Mouse (Mus musculus): ENCODE results near the gene Grin2c. TPM values are rescaled to one million over a fixed set of nuclear protein-coding genes. Genes with fewer than 3 reads are reported as not detected.
A peak's percentile ranks its signal among the peaks of the same experiment; 100 is the strongest.

The Grin2c gene
- polyA plus RNA-seq, 1 experiment from 2014 or later: 0.09 TPM

DNA sequence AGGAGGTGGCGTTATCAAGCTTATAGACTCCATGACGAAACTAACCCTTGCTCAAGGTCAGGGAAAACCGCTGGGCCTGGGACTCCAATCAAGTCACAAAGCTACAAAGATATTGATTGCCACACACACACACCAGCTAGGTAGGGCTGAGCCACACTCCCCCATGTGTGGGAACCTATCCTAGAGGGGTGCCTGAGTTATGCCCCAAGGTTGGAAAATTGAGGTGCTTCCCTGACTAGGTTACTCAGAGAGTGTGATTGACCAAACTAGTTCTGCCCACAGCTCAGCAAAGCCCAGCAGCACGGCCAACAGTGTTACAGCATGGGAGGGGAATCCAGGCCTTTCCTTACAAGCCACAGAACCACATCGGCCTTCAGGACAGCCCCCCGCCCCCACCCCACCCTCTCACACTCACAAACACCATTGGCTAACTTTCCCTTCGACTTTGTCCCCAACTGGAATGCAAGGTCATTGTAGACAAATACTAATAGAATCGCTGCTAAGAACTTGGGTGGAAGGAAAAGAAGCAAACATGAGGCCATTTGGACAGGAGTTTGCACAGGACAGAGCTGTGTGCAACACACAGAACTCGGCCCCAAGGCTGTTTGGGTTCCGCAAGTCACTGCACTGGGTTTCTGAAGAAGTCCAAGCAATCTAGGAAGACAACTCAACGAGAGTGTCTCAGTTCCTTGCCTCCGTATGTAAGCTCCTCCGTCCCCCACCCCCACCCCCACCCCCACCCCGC lies 25.8 kb upstream of the Grin2c start:
- Histone ChIP-seq H3K4me3 (replicated peaks) (no peak overlapping the region), H3K4me2 (replicated peaks) (peak overlapping the region; percentile 31), H3K36me3 (no peaks in the 10 kb centered on the region), H3K27ac (peak overlapping the region; percentile 87), H3K9ac (no peak overlapping the region), H3K4me1 (replicated peaks) (peaks cover 37% of the 10 kb centered on the region), H3K27me3 (replicated peaks) (peaks cover 17% of the 10 kb centered on the region; the same call in 1 of the 2 replicates), H3K9me3 (no peaks in the 10 kb centered on the region)
- 51% methylated on average over 14 of the region's 14 CpGs for WGBS
- ATAC-seq: peak; percentile 75

DNA sequence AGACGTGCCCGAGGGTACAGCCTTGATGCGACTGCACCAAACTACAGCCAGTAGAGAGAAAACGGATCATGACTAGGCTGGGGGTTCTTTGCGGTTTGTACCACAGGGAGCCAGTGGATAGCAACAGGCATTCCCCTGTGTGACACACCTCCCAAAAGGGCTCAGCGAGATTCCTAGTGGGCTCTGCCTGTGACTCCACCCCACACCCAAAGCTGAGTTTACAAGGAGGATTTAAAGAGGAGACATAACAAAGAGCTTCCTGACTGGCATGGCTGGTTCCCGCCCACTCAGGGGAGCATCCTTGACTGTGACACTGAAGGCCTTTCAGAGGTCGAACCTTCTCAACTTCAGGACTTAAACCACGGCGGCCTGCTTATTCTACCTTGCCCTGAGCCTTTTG lies 24.5 kb upstream of the Grin2c start:
- Histone ChIP-seq H3K9me3 (no peaks in the 10 kb centered on the region), H3K4me1 (replicated peaks) (peaks cover 26% of the 10 kb centered on the region), H3K4me3 (replicated peaks) (no peak overlapping the region), H3K27ac (peak overlapping the region; percentile 87; the same call in 1 of the 2 replicates), H3K27me3 (replicated peaks) (peaks cover 7% of the 10 kb centered on the region; the same call in 1 of the 2 replicates), H3K9ac (no peak overlapping the region), H3K36me3 (no peaks in the 10 kb centered on the region), H3K4me2 (replicated peaks) (no peak overlapping the region)
- WGBS: 81% methylated on average over 10 of the region's 10 CpGs
- ATAC-seq: no peak

DNA sequence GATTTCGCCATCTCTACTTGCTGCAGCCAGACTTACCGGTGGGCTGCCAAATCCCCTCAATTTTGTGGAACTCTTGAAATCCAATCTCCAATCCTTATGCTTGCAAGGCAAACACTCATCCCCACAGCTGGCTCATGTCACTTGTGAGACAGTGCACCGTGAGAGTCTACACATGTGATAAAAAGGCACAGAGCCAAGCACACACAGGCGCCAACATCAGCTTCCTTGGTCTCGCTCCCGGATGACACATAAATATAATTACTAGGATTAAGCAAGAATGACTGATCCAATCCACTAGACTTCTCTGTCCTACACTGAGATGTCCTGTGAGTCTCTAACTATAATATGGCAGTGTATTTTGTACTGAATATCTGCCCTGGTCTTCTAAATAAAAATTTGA lies 23.9 kb upstream of the Grin2c start:
- H3K4me3 ChIP-seq (replicated peaks): no peak overlapping the region
- no peaks in the 10 kb centered on the region for H3K36me3 ChIP-seq
- H3K9me3 ChIP-seq: no peaks in the 10 kb centered on the region
- no peak overlapping the region for H3K9ac ChIP-seq
- ATAC-seq: peak; percentile 51
- peaks cover 26% of the 10 kb centered on the region for H3K4me1 ChIP-seq (replicated peaks)
- H3K27me3 ChIP-seq (replicated peaks): 0 out of 2 replicates have a peak, but pooled peaks cover 4% of the 10 kb centered on the region
- 0 out of 2 replicates have a peak overlapping the region, but pooled peaks have one; percentile 27 for H3K27ac ChIP-seq
- WGBS: 41% methylated on average over 6 of the region's 6 CpGs
- H3K4me2 ChIP-seq (replicated peaks): no peak overlapping the region

DNA sequence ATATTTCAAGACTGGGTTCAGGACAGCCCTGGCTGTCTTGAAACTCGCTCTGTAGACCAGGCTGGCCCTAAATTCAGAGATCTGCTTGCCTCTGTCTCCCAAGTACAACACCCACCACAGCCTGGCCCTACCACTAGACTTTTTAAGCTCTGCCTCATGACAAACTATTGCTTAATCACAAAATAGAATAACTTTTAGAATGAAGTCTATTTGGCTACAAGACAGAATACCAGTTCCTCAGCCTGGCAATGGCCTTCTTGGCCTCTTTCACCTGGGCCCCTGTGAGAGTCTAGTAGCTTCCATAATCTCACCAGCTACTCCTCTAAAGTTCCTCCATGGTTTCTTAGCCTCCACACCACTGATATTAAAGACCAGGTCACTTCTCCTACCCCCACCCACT lies 23.3 kb upstream of the Grin2c start:
- H3K9me3 ChIP-seq: no peaks in the 10 kb centered on the region
- H3K27me3 ChIP-seq (replicated peaks): no peaks in the 10 kb centered on the region
- peaks cover 26% of the 10 kb centered on the region for H3K4me1 ChIP-seq (replicated peaks)
- no peak overlapping the region for H3K4me2 ChIP-seq (replicated peaks)
- ATAC-seq: no peak
- H3K36me3 ChIP-seq: no peaks in the 10 kb centered on the region
- H3K27ac ChIP-seq: 0 out of 2 replicates have a peak overlapping the region, but pooled peaks have one; percentile 27
- 87% methylated on average over 1 of the region's 1 CpGs for WGBS
- H3K4me3 ChIP-seq (replicated peaks): no peak overlapping the region
- H3K9ac ChIP-seq: no peak overlapping the region

DNA sequence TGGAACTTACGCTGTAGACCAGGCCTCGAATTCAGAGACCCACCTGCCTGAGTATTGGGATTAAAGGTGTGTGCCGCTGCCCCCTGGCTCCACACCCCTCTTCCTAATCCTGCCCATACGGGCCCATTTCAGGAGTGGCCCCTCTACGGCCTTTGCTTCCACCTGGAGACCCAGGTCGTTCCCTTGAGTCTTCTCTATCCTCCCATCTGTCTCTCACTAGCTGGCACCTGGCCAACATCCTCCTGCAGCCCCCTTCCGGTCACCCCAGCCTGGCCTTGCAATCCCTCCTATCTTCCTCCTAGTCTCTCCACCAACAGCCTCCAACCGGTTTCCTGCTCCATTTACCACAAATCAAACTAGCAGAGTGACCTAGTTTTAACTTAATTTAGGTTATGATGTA lies 22.8 kb upstream of the Grin2c start:
- ATAC-seq: no peak
- no peaks in the 10 kb centered on the region for H3K27me3 ChIP-seq (replicated peaks)
- H3K4me3 ChIP-seq (replicated peaks): no peak overlapping the region
- H3K9ac ChIP-seq: no peak overlapping the region
- 59% methylated on average over 8 of the region's 8 CpGs for WGBS
- no peaks in the 10 kb centered on the region for H3K36me3 ChIP-seq
- no peak overlapping the region for H3K4me2 ChIP-seq (replicated peaks)
- peaks cover 26% of the 10 kb centered on the region for H3K4me1 ChIP-seq (replicated peaks)
- H3K9me3 ChIP-seq: no peaks in the 10 kb centered on the region
- H3K27ac ChIP-seq: no peak overlapping the region

DNA sequence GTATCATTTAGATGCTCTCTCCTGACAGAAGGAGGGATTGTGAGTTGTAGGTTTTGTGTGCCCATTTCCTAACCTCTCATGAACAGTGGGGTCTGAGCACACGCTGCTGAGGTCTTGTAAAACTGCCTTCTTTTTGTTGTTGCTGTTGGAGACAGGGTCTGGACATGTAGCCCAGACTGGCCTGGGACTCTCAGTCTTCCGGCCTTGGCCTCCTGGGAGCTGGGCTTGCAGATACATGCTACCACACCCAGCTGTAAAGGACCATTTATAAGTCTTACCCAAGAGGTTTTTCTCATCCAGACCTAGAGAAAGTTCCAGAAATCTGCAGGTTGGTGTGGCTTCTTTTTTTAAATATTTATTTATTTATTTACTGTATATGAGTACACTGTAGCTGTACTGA lies 21.3 kb upstream of the Grin2c start:
- H3K9me3 ChIP-seq: no peaks in the 10 kb centered on the region
- no peak overlapping the region for H3K9ac ChIP-seq
- H3K36me3 ChIP-seq: no peaks in the 10 kb centered on the region
- H3K4me1 ChIP-seq (replicated peaks): peaks cover 26% of the 10 kb centered on the region
- no peak for ATAC-seq
- H3K27me3 ChIP-seq (replicated peaks): no peaks in the 10 kb centered on the region
- no peak overlapping the region for H3K4me3 ChIP-seq (replicated peaks)
- WGBS: 85% methylated on average over 2 of the region's 2 CpGs
- H3K4me2 ChIP-seq (replicated peaks): no peak overlapping the region
- H3K27ac ChIP-seq: no peak overlapping the region

DNA sequence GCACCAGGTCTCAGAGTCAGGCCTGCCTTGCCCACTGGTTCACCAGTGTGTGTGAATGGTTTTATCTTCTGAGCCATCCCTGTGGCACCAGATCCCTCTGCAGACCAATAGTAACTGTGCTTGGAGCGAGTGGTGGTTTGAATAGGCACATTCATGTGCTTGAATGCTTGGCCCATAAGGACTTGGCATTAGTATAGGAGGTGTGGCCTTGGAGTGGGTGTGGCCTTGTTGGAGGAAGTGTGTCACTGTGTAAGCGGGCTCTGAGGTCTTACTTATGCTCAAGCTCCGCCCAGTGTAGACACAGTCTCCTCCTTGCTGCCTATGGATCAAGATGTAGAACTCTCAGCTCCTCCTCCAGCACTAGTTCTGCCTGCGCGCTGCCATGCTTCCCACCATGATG lies 20.3 kb upstream of the Grin2c start:
- Histone ChIP-seq H3K27ac (no peak overlapping the region), H3K9me3 (no peaks in the 10 kb centered on the region), H3K4me1 (replicated peaks) (peaks cover 22% of the 10 kb centered on the region), H3K4me2 (replicated peaks) (no peak overlapping the region), H3K9ac (no peak overlapping the region), H3K36me3 (no peaks in the 10 kb centered on the region), H3K27me3 (replicated peaks) (no peaks in the 10 kb centered on the region), H3K4me3 (replicated peaks) (no peak overlapping the region)
- 0 out of 2 replicates have a peak, but pooled peaks have one; percentile 32 for ATAC-seq
- 91% methylated on average over 5 of the region's 5 CpGs for WGBS

DNA sequence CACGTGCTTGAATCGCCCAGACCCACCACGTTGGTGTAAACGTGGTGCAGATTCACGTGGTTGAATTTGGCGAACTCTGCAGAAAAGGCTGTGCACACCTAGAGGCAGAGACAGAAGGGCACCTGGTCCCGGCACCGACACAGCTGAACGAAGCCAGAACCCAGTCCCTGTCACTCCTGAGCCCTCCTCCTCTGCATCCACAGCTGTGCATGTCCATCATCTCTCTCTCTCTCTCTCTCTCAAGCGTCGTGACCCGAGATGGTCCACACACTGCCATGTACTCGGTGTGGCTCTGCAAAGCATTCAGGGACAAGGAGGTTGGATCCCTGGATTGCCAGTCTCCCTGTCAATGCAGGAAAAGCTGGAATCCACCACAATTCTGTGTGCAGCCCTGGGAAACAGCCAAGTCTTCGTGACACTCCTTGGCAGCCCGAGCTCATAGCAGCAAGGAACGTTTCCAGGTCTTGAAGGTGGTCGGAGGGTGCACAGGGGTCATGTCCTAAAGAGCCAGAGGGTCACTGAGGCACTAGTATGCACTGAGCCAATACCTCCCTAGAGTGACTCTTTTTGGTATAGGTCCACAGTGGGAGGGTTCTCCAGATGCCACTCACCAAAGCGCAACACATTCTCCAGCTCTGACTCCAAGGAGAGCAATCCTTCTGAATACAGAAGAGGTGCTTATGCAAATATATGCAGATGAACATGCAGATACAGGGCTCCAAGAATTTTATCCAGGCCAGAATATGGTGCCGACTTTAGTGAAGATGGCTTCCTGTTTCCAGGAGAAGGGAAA lies 19.4 kb upstream of the Grin2c start:
- ATAC-seq: no peak
- Histone ChIP-seq H3K4me2 (replicated peaks) (no peak overlapping the region), H3K9ac (no peak overlapping the region), H3K4me1 (replicated peaks) (peaks cover 18% of the 10 kb centered on the region), H3K36me3 (no peaks in the 10 kb centered on the region), H3K4me3 (replicated peaks) (no peak overlapping the region), H3K9me3 (no peaks in the 10 kb centered on the region), H3K27me3 (replicated peaks) (no peaks in the 10 kb centered on the region), H3K27ac (no peak overlapping the region)
- 76% methylated on average over 19 of the region's 19 CpGs for WGBS

DNA sequence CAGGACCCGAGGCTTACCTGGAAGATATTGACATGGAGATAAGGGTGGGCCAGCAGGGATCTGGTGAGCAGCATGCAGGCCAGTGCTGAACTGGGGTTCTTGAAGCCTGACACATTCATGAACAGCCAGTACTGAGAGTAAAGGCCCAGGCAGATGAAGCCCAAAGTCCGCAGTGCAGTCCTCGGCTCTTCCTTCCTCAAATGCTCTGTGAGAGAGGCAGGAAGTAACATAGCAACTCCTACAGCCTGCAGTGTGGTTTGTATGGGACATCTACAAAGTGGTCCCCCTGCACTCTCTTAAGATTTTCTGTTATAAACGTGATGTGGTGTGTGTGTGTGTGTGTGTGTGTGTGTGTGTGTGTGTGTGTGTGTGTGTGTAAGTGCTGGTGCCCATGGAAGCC lies 18.2 kb upstream of the Grin2c start:
- Histone ChIP-seq H3K27me3 (replicated peaks) (no peaks in the 10 kb centered on the region), H3K9ac (no peak overlapping the region), H3K9me3 (no peaks in the 10 kb centered on the region), H3K4me3 (replicated peaks) (no peak overlapping the region), H3K27ac (no peak overlapping the region), H3K4me1 (replicated peaks) (peaks cover 8% of the 10 kb centered on the region), H3K36me3 (no peaks in the 10 kb centered on the region), H3K4me2 (replicated peaks) (no peak overlapping the region)
- ATAC-seq: no peak
- 53% methylated on average over 4 of the region's 4 CpGs for WGBS

DNA sequence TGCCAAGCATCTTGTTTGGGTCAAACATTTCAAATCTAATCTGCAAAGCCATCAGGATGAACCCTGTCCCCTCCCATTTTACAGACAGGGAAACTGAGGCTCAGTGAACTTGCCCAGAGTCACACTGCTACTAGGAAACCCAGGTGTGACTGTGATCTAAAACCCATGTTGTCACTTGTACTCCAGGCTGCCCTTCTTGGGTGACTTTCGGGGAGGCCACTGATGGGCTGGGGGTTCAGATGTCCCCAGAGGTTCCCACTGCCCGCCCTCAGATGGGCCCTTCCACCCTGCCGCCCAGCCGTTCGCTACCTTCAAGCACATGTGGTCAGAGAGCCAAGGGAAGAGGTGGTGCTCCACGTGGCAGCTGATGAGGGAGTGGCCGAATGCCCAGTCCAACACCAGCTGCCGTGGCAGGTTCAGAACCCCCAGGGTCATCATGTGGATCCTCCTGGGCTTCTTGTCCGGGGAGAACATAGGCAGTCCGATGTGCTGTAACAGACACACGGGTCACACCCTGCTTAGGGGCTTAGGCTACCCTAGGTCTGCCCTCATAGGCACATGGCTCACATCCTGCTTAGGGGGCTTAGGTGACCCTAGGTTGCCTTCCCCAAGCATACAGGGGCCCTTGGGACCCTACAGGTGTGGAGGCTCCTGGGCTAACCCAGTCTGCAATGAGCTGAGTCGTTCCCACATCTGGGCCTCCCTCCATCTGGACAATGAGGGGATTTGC lies 17.0 kb upstream of the Grin2c start:
- no peaks in the 10 kb centered on the region for H3K9me3 ChIP-seq
- H3K27me3 ChIP-seq (replicated peaks): no peaks in the 10 kb centered on the region
- ATAC-seq: no peak
- WGBS: 90% methylated on average over 12 of the region's 12 CpGs
- no peak overlapping the region for H3K4me2 ChIP-seq (replicated peaks)
- no peaks in the 10 kb centered on the region for H3K36me3 ChIP-seq
- no peaks in the 10 kb centered on the region for H3K4me1 ChIP-seq (replicated peaks)
- no peak overlapping the region for H3K4me3 ChIP-seq (replicated peaks)
- H3K9ac ChIP-seq: no peak overlapping the region
- no peak overlapping the region for H3K27ac ChIP-seq

DNA sequence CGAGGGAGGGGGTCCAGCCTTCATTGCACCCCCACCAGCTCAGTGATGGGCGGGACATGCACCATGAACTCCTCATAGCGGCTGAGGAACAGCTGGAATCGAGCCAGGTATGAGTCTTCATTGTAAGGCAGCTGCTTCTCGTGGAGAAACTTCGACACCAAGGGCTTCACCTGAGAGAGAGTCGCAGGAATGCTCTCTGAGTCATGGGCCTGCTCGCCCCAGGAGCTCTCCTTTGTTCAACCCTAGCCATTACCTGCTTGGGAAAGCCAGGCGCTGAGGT lies 16.4 kb upstream of the Grin2c start:
- Histone ChIP-seq H3K4me2 (replicated peaks) (no peak overlapping the region), H3K9me3 (no peaks in the 10 kb centered on the region), H3K27me3 (replicated peaks) (no peaks in the 10 kb centered on the region), H3K9ac (no peak overlapping the region), H3K4me1 (replicated peaks) (no peaks in the 10 kb centered on the region), H3K27ac (no peak overlapping the region), H3K36me3 (no peaks in the 10 kb centered on the region), H3K4me3 (replicated peaks) (no peak overlapping the region)
- WGBS: 73% methylated on average over 9 of the region's 9 CpGs
- ATAC-seq: no peak

DNA sequence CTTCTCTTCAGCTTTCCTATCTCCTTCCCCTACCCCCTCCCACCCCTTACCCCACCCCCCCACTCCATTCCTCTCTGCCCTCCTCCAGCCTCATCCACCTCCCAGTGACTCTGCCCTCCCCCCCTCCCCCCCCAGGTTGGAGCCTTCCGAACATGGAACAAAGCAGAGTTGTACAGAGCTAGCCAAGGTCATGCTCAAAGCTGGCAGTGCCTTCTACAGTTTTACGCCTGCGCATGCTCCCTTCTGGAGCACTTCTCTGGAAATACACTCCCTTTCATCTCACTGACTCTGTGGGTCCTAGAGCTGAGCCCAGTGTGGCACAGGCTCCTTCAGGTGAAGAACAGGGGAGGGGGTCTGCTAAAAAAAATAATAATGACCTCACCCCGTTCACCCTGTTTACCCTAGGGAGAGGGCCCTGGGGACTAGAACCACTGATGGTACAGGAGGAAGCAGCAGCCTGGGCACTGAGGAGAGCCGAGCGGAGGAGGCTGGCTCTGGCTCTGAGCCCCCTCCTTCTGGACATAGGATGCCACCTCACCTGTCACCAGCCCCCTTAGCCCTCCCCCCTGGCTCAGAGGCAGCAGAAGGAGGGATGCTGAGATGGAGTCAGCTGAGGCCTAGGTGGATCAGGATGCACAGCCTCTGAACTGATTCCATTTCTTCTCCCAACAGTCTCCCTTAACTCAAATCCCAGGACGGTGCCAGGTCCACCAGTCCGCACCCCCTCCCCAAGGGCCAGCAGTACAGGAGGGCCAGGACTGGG lies 15.9 kb upstream of the Grin2c start:
- Histone ChIP-seq H3K4me3 (replicated peaks) (no peak overlapping the region), H3K4me2 (replicated peaks) (no peak overlapping the region), H3K27me3 (replicated peaks) (no peaks in the 10 kb centered on the region), H3K9me3 (no peaks in the 10 kb centered on the region), H3K27ac (0 out of 2 replicates have a peak overlapping the region, but pooled peaks have one; percentile 13), H3K4me1 (replicated peaks) (no peaks in the 10 kb centered on the region), H3K36me3 (no peaks in the 10 kb centered on the region), H3K9ac (no peak overlapping the region)
- no peak; the same call in 1 of the 2 replicates for ATAC-seq
- WGBS: 79% methylated on average over 8 of the region's 8 CpGs
